Mouse (Mus musculus) adrenal gland, adult 2 months (tissue): ENCODE measurements at regions not wholly inside any gene's neighbourhood (a gene's known extent, or its start where the extent isn't known, plus 50 kb on each side); places are given as distances from the start of the nearest gene placed in this dataset.

Experiments
- DNase-seq: peaks from one replicate; pipeline ENCODE4 v3.0.0; 2021

GRCm38 (mm10) chr17:51683318-51683717 is 149.8 kb downstream of the Satb1 start:
- no peak for DNase-seq

DNA sequence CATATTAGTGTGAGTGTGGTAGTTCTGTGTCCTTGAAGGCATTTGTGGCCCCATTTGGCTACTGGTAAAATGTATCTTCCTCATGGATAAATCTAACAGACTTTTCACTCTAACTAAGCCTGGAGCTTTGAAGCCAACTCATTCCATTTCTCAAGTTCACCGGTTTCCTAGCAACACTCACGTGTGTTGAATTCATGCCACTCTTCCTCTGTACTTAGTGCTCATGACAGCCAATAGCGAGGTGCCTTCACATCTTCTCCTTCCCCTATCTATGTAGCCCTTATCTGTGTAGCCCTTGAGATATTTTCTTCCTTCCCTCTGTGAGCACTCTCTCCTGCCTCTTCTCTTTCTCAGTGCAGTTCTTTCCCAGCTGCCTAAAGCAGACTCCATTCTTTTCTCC is 150.7 kb downstream of the Satb1 start:
- no peak for DNase-seq

GRCm38 (mm10) chr17:51677451-51677850 is 155.6 kb downstream of the Satb1 start:
- no peak for DNase-seq

- DNase-seq = no peak
Observed at GRCm38 (mm10) chr17:51658408-51658807, 174.7 kb downstream of the Satb1 start.

- DNase-seq = no peak
Observed at GRCm38 (mm10) chr17:51653881-51654280, 179.2 kb downstream of the Satb1 start.

- no peak for DNase-seq
Observed at GRCm38 (mm10) chr17:51651880-51652279, 181.2 kb downstream of the Satb1 start.

DNA sequence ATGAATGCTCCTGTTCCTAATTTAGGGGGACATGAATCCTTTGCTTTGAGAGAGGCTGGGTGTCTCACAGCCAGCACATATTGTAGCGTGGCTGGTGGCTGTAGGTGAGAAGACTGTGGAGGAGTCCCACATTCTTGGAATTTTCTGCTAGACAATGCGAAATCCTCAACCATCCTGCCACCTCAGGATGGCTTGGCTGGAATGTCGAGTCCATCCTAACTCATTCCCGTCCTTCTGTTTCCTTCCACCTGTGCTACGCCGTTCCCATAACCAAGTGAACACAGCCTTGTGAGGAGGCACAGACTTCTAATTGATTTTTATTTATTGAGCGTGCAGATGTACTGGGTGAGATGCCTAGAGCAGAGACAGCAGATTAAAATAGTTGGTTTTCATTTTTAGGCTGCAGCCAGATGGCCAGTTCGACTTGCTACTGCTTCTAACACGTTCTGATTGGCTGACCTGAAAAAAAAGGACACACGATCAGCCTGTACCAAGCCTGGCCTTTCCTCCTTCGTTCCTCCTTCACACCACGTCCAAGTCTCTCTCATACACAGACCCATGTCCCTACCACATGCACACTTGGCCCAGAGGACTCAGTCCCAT is 183.8 kb downstream of the Satb1 start:
- no peak for DNase-seq

DNA sequence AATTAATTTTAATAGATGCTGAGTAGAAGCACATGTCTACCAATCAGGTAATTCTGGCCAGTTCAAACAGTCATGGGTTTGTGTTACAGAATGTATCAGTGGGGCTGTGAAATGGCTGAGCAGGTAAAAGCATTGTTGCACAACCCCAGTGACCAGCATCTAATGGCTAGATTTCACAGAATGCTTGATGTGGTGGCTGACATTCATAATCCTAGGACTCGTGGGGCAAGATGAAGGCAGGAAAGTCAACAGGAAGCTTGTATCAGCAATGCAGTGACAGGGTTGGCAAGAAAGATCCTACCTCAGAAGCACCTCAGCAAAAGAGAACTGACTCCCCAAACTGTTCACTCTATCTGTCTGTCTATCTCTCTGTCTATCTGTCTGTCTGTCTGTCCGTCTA is 186.7 kb downstream of the Satb1 start:
- DNase-seq = no peak

DNA sequence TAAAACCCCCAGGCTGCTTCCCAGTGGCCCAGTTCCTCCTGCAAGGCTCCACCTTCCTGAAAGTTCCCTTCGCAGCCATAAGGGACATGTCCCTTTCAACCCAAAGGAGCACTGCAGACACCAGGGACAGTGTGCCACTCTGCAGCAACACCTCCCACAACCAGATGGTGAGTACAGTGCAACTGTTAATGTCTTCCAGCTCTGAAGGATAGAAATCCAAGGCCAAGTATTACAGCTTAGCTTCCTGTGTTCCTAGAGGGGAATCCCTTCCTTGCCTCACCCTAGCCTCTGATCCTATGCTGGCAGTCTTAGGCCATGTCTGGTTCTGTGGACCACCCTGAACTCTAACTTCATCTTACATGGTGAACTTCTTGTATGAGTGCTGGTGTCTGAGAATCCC is 187.2 kb downstream of the Satb1 start:
- no peak for DNase-seq

GRCm38 (mm10) chr17:51642682-51643081 is 190.4 kb downstream of the Satb1 start:
- DNase-seq = no peak

DNA sequence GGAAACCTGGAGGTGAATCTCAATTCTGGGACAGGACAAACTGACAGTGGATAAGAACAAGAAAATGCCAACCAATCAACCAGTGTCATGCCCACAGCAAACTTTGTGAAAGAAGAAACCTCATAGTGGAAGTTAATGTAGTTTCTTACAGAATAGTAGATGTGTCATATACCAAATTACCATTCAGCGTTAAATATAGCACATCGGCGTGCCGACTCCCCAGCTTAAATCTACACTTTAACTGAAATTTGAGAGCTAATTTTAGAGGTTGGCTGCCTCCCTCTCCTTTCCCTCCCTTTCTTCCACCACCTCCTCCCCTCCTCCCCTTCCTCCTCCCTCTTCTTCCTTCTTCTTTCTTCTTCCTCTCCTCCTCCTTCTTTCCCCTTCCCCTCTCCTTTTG is 197.2 kb downstream of the Satb1 start:
- no peak for DNase-seq

- DNase-seq = no peak
Observed at GRCm38 (mm10) chr17:51631574-51631973, 201.5 kb downstream of the Satb1 start.

- no peak for DNase-seq
Observed at GRCm38 (mm10) chr17:51620528-51620927, 212.6 kb downstream of the Satb1 start.

DNA sequence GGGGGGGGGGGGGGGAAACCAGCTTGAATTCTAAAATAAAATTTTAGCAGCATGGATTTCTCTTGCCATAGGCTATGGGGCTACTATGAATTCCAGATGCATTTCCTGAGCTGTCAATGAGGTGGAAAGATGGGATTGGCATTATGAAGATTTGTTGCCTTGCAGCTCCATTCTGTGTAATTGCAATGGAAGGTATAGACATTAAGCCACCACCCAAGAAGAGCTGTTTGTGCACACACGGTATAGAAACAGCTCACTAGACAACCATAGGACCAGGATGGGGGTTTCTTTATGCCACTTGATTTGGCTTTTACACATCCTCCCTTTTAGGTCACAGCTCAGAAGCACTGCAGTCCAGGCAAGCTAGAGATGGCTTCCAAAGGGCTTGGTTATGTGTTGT is 247.8 kb downstream of the Satb1 start:
- DNase-seq = no peak

GRCm38 (mm10) chr17:51583984-51584880 is 248.9 kb downstream of the Satb1 start:
- no peak for DNase-seq

GRCm38 (mm10) chr17:51583277-51583676 is 249.8 kb downstream of the Satb1 start:
- DNase-seq = peak; percentile 9

GRCm38 (mm10) chr17:51555854-51556253 is 277.2 kb downstream of the Satb1 start:
- no peak for DNase-seq

GRCm38 (mm10) chr17:51554446-51554845 is 278.6 kb downstream of the Satb1 start:
- DNase-seq = no peak

GRCm38 (mm10) chr17:51552277-51553015 is 280.6 kb downstream of the Satb1 start:
- no peak for DNase-seq

GRCm38 (mm10) chr17:51546999-51547398 is 286.1 kb downstream of the Satb1 start:
- no peak for DNase-seq

GRCm38 (mm10) chr17:51542544-51542943 is 290.5 kb downstream of the Satb1 start:
- no peak for DNase-seq

- DNase-seq = peak; percentile 9
Observed at GRCm38 (mm10) chr17:51534678-51535077, 298.4 kb downstream of the Satb1 start.

GRCm38 (mm10) chr17:51534270-51534669 is 298.8 kb downstream of the Satb1 start:
- DNase-seq = no peak
